Mouse (Mus musculus): Measurements from ENCODE around the gene Clip2. TPM values are rescaled to one million over a fixed set of nuclear protein-coding genes. Genes with fewer than 3 reads are reported as not detected.
A peak's percentile ranks its signal among the peaks of the same experiment; 100 is the strongest.

Clip2 gene
- polyA plus RNA-seq, 1 experiment from 2014 or later: 6.6 TPM

DNA sequence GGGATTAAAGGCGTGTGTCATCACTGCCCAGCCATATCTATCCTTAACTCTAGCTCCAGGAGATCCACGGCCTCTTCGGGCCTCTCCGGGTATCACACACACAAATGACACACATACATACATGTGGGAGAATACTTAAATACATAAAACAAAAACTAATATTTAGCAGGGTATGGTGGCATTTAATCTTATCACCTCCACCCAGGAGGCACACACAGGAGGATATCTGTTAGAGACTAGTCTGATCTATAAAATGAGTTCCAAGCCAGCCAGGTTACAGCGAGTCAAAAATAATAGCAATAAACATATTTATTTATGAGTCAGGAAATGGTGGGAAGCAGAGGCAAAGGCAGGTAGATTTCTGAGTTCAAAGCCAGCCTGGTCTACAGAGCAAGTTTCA is 23.6 kb upstream of the Clip2 start:
- no peak overlapping the region for H3K9ac ChIP-seq
- ATAC-seq (ENCODE audit: insufficient read depth): no peak
- no peaks in the 10 kb centered on the region for H3K27me3 ChIP-seq (ENCODE audit: insufficient read depth, low read length)
- 94% methylated on average over 5 of the region's 5 CpGs for WGBS
- 0 out of 2 replicates have a peak, but pooled peaks cover 3% of the 10 kb centered on the region for H3K4me1 ChIP-seq (ENCODE audit: insufficient read depth)
- H3K27ac ChIP-seq (ENCODE audit: low read depth): no peak overlapping the region
- no peak overlapping the region for H3K4me2 ChIP-seq
- H3K9me3 ChIP-seq (ENCODE audit: low read depth, low read length): no peaks in the 10 kb centered on the region
- no peak for DNase-seq
- no peak overlapping the region for H3K4me3 ChIP-seq (ENCODE audit: low read depth, low read length)
- no peaks in the 10 kb centered on the region for H3K36me3 ChIP-seq (ENCODE audit: insufficient read depth)
- no peak for TF ChIP-seq CTCF (IDR thresholded peaks at IDR 0.05; ENCODE audit: low read depth)

DNA sequence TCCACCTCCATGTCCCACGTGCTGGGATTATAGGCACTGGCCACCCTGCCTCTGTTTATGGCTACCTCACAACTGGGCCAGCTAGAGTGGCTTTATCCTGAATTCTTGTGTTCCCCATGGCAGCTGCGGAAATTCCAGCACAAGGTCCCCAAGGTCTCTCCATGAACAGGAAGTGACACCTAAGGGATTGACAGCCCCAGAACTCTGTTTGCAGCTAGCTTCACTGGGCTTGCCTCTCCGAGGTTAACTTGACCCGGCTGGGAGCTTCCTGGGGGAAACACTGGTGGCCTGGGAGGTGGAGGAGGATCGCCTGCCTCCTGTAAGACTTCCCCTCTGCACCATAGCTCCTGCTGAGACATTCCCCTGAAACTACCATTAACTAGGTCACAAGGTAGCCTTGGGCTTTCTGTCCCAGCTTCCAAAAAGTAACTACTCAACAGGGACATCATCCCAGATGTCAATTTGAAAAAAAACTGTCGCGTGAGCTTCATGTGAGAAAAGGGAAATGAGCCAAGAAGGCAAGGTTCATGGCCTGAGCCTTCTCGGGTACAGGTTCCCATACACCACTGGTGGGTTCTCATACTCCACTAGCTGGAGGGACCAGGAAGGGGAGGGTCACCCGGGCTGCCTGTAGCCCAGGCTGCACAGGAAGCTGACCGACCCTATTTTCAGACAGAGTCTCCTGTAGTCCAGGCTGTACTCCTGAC is 20.4 kb upstream of the Clip2 start:
- Histone ChIP-seq H3K4me2 (peak overlapping the region; percentile 90), H3K9ac (peak overlapping the region; percentile 54), H3K27me3 (ENCODE audit: insufficient read depth, low read length) (no peaks in the 10 kb centered on the region), H3K4me1 (ENCODE audit: insufficient read depth) (peaks cover 6% of the 10 kb centered on the region; the same call in 1 of the 2 replicates), H3K9me3 (ENCODE audit: low read depth, low read length) (no peaks in the 10 kb centered on the region), H3K27ac (ENCODE audit: low read depth) (peak overlapping the region; percentile 95), H3K4me3 (ENCODE audit: low read depth, low read length) (peak overlapping the region; percentile 50), H3K36me3 (ENCODE audit: insufficient read depth) (no peaks in the 10 kb centered on the region)
- WGBS: 21% methylated on average over 10 of the region's 10 CpGs
- ATAC-seq (ENCODE audit: insufficient read depth): no peak; the same call in 1 of the 2 replicates
- TF ChIP-seq CTCF (IDR thresholded peaks at IDR 0.05; ENCODE audit: low read depth): no peak
- peak; percentile 66 for DNase-seq

DNA sequence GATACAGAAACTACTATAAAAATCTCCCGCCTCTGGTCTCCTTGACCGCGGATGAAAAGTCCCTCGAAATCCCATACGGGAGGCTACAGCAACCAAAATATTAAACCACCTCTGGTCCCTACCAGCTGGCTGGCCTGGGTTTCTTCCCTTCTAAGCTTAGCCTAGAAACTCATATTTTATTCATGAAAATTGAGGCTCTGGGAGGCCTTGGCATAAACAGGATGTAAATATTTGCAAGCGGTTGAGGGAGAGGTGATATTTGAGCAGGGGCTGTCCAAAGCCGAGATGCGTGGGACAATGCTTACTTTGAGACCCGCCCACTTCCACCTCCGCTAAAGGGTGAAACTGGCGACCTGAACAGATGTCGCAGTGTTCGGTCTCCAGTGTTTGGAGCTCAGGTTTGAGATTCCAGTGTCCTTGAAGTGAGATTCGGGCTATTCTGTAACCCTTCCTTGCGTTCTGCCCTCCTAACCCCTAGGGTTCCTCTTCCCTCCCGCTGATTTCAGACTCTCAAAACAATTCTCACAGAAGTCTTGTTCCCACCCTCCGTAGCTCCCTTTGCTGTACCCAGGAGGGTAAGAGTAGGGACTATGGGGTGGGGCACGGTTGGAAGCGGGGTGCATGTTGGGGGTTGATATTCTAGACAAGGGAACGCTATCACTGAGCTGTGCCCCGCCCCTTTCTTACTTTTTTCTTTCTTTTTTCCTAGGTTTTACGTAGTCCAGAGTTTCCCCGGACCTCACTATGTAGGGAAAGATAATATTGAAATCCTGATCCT is 19.7 kb upstream of the Clip2 start:
- H3K27ac ChIP-seq (ENCODE audit: low read depth): peak overlapping the region; percentile 95
- H3K4me2 ChIP-seq: peak overlapping the region; percentile 90
- H3K27me3 ChIP-seq (ENCODE audit: insufficient read depth, low read length): no peaks in the 10 kb centered on the region
- DNase-seq (peak; percentile 94), ATAC-seq (ENCODE audit: insufficient read depth) (peak; percentile 79)
- under 1% methylated on average over 23 of the region's 23 CpGs for WGBS
- no peaks in the 10 kb centered on the region for H3K36me3 ChIP-seq (ENCODE audit: insufficient read depth)
- H3K4me3 ChIP-seq (ENCODE audit: low read depth, low read length): peak overlapping the region; percentile 50
- no peak for TF ChIP-seq CTCF (IDR thresholded peaks at IDR 0.05; ENCODE audit: low read depth)
- H3K4me1 ChIP-seq (ENCODE audit: insufficient read depth): peaks cover 6% of the 10 kb centered on the region; the same call in 1 of the 2 replicates
- no peaks in the 10 kb centered on the region for H3K9me3 ChIP-seq (ENCODE audit: low read depth, low read length)
- H3K9ac ChIP-seq: peak overlapping the region; percentile 54

DNA sequence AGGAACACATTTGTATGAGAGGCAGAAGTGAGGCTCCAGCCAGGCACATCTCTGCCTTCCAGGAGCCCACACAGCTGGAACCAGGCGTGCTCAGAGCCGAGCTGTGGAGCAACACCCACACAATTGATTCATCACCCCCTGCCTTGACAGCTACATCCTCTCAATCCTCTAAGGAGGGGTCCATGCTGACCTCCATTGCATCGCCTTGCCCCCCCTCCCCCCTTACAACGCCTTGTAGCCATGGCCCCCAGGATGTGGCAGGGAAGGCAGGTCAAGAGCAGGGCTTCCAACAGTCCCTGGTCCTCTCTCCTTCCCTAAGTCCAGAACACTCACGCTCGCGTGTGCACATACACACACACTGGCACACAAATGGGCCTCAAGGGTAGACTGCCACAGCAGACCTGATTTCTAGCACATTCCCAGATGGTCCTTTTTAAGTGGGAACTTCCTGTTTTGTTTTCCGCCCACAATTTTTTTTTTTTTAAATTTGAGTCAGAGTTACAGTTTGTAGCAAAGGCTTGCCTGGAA is 16.8 kb upstream of the Clip2 start:
- DNase-seq: peak; percentile 66
- H3K4me3 ChIP-seq (ENCODE audit: low read depth, low read length): no peak overlapping the region
- peaks cover 6% of the 10 kb centered on the region; the same call in 1 of the 2 replicates for H3K4me1 ChIP-seq (ENCODE audit: insufficient read depth)
- no peaks in the 10 kb centered on the region for H3K36me3 ChIP-seq (ENCODE audit: insufficient read depth)
- no peaks in the 10 kb centered on the region for H3K9me3 ChIP-seq (ENCODE audit: low read depth, low read length)
- no peak overlapping the region for H3K9ac ChIP-seq
- WGBS: 34% methylated on average over 8 of the region's 8 CpGs
- peak; percentile 59 for ATAC-seq (ENCODE audit: insufficient read depth)
- no peak overlapping the region for H3K4me2 ChIP-seq
- no peak for TF ChIP-seq CTCF (IDR thresholded peaks at IDR 0.05; ENCODE audit: low read depth)
- H3K27ac ChIP-seq (ENCODE audit: low read depth): peak overlapping the region; percentile 85
- H3K27me3 ChIP-seq (ENCODE audit: insufficient read depth, low read length): no peaks in the 10 kb centered on the region

DNA sequence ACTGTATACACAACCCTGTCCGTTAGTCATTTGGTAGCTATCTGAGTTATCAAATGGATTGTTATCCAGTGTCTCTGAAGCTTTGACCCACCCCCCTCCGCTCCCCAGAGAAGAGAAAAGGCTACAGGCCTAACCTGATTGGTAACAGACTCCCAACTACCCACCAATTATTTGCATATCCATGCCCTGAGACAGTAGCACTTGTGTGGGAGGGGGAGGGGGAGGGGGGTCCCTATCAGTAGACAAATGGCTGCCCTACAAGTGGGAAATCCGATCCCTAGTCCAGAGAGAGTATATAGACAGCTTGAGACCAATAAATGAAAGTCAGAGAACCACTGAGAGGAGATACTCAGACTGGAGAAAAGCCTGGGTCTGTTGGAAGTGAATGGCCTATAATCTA is 15.8 kb upstream of the Clip2 start:
- Histone ChIP-seq H3K4me3 (ENCODE audit: low read depth, low read length) (no peak overlapping the region), H3K27me3 (ENCODE audit: insufficient read depth, low read length) (no peaks in the 10 kb centered on the region), H3K9me3 (ENCODE audit: low read depth, low read length) (no peaks in the 10 kb centered on the region), H3K27ac (ENCODE audit: low read depth) (peak overlapping the region; percentile 85; the same call in 1 of the 2 replicates), H3K4me2 (no peak overlapping the region), H3K9ac (no peak overlapping the region), H3K4me1 (ENCODE audit: insufficient read depth) (peaks cover 6% of the 10 kb centered on the region; the same call in 1 of the 2 replicates), H3K36me3 (ENCODE audit: insufficient read depth) (no peaks in the 10 kb centered on the region)
- DNase-seq (no peak), ATAC-seq (ENCODE audit: insufficient read depth) (no peak)
- 59% methylated on average over 3 of the region's 3 CpGs for WGBS
- TF ChIP-seq CTCF (IDR thresholded peaks at IDR 0.05; ENCODE audit: low read depth): no peak

DNA sequence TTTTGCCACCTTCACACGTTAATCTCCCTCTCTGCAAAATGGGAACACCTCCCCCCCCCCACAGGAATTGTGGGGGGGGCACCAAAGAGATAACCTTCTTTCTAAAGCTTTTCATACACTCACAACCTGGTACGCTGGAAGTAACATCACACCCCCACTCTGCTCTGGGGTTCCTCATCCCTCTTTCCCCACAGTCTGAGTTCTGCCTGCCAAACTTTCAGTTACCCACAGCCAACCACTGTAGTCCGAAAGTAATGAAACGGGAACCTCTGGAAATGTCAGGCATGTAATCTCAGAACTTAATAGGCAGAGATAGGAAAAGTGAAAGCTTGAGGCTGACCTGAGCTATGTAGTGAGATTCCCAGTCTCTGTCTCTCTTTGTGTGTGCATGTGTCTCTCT is 15.2 kb upstream of the Clip2 start:
- Histone ChIP-seq H3K4me1 (ENCODE audit: insufficient read depth) (peaks cover 6% of the 10 kb centered on the region; the same call in 1 of the 2 replicates), H3K4me3 (ENCODE audit: low read depth, low read length) (no peak overlapping the region), H3K9me3 (ENCODE audit: low read depth, low read length) (no peaks in the 10 kb centered on the region), H3K27me3 (ENCODE audit: insufficient read depth, low read length) (no peaks in the 10 kb centered on the region), H3K36me3 (ENCODE audit: insufficient read depth) (no peaks in the 10 kb centered on the region), H3K27ac (ENCODE audit: low read depth) (no peak overlapping the region), H3K4me2 (no peak overlapping the region), H3K9ac (no peak overlapping the region)
- ATAC-seq (ENCODE audit: insufficient read depth) (no peak), DNase-seq (no peak)
- TF ChIP-seq CTCF (IDR thresholded peaks at IDR 0.05; ENCODE audit: low read depth): no peak
- 82% methylated on average over 4 of the region's 4 CpGs for WGBS

DNA sequence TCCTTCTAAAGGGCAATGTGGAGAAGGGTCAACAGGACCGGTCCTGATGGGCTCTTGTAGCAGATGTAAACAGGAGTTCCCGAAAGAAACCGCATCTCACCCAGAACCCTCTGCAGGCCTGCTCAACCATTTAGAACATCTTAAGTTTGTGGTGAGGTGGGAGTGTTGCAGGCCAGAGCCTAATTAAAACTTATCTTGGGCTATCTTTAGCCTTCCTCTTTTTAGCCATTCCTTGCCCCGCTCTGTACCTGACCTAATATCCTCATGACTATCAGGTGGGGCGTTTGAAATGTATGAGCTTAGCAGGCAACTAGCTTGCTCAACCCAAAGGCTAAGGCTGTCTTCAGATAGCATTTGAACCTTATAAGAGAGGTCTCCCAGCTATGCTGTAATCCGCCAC is 13.5 kb upstream of the Clip2 start:
- Histone ChIP-seq H3K27me3 (ENCODE audit: insufficient read depth, low read length) (no peaks in the 10 kb centered on the region), H3K27ac (ENCODE audit: low read depth) (no peak overlapping the region), H3K4me2 (no peak overlapping the region), H3K4me1 (ENCODE audit: insufficient read depth) (peaks cover 2% of the 10 kb centered on the region; the same call in 1 of the 2 replicates), H3K9me3 (ENCODE audit: low read depth, low read length) (no peaks in the 10 kb centered on the region), H3K4me3 (ENCODE audit: low read depth, low read length) (no peak overlapping the region), H3K9ac (no peak overlapping the region), H3K36me3 (ENCODE audit: insufficient read depth) (no peaks in the 10 kb centered on the region)
- no peak for TF ChIP-seq CTCF (IDR thresholded peaks at IDR 0.05; ENCODE audit: low read depth)
- DNase-seq: no peak
- no peak for ATAC-seq (ENCODE audit: insufficient read depth)
- 82% methylated on average over 6 of the region's 6 CpGs for WGBS

Data from lung, embryonic 14.5 days (tissue).